Mouse (Mus musculus) heart, postnatal 0 days (tissue): ENCODE data around the gene Nfe2. TPM values are rescaled to one million over a fixed set of nuclear protein-coding genes. Genes with fewer than 3 reads are reported as not detected.

Experiments
- ATAC-seq: fragments of 200-750 bp; cut with Nextera tagmentation; 2 replicates; pipeline ENCODE4 v1.8.0; 2017; ENCODE audit warnings: low read depth, moderate number of reproducible peaks, moderate library complexity; ENCODE audit not compliant: insufficient read depth
- DNase-seq: peaks from one replicate; pipeline ENCODE4 v3.0.0-alpha.2; 2016; ENCODE audit warnings: low spot score
- H3K27ac ChIP-seq: fragments of 300-500 bp; sonication (generic); 2 replicates; pipeline ENCODE4 v1.5.1; 2014; ENCODE audit warnings: low read depth, mild to moderate bottlenecking
- H3K27me3 ChIP-seq: fragments of 300-500 bp; sonication (generic); 2 replicates; pipeline ENCODE4 v1.6.1; 2014; ENCODE audit warnings: low read length, mixed read lengths; ENCODE audit not compliant: control insufficient read depth, insufficient read depth
- H3K36me3 ChIP-seq: fragments of 300-500 bp; sonication (generic); replicated peaks from 2 replicates; pipeline ENCODE4 v1.6.1; 2014; ENCODE audit warnings: low read length, mixed read lengths; ENCODE audit not compliant: control insufficient read depth, insufficient read depth
- H3K4me1 ChIP-seq: fragments of 300-500 bp; sonication (generic); 2 replicates; pipeline ENCODE4 v1.6.1; 2014; ENCODE audit warnings: antibody characterized with exemption; ENCODE audit not compliant: control insufficient read depth, insufficient read depth
- H3K4me2 ChIP-seq: fragments of 300-500 bp; sonication (generic); 2 replicates; pipeline ENCODE4 v1.6.1; 2014; ENCODE audit warnings: low read depth, mild to moderate bottlenecking, low read length, moderate library complexity
- H3K4me3 ChIP-seq: fragments of 300-500 bp; sonication (generic); 2 replicates; pipeline ENCODE4 v1.5.1; 2014; ENCODE audit warnings: low read depth, low read length
- H3K9ac ChIP-seq: fragments of 300-500 bp; sonication (generic); replicated peaks from 2 replicates; pipeline ENCODE4 v1.6.1; 2014; ENCODE audit warnings: low read depth, low read length, mixed read lengths
- H3K9me3 ChIP-seq: fragments of 300-500 bp; sonication (generic); replicated peaks from 2 replicates; pipeline ENCODE4 v1.6.1; 2016; ENCODE audit warnings: low read length; ENCODE audit not compliant: control insufficient read depth
- CTCF ChIP-seq: IDR thresholded peaks from 2 replicates; pipeline ENCODE4 v1.5.1; 2016; ENCODE audit warnings: antibody characterized with exemption, control low read depth, low read depth
- EP300 ChIP-seq: IDR thresholded peaks from 2 replicates; pipeline ENCODE4 v1.6.1; 2016; ENCODE audit warnings: antibody characterized with exemption, low read depth
- WGBS: fragments of 180-500 bp; shearing (Covaris S2); extraction: QIAGEN DNeasy Blood & Tissue Kit; methylation state at CpG from one replicate; pipeline ENCODE4 v1.1.7; 2014; 5-methylcytosine and 5-hydroxymethylcytosine counted together
- polyA plus RNA-seq: library from polyadenylated mRNA; unstranded; fragments of >200 nt; fragmentation: Nextera tagmentation; extraction: Ambion mirVana; gene quantifications from 2 replicates; pipeline ENCODE4 v1.2.1, GENCODE M21; 2015
- total RNA-seq: library from RNA; depleted of rRNA; stranded (reverse); fragments of >200 nt; gene quantifications from 2 replicates; pipeline ENCODE4 v1.2.3, GENCODE M21; 2014; ENCODE audit warnings: low replicate concordance; rRNA removed

The Nfe2 gene
- total RNA-seq, result 1.9 and 2.5 TPM in 2 replicates
- polyA plus RNA-seq, result 0.93 and 1.2 TPM in 2 replicates

GRCm38 (mm10) chr15:103257790-103258728, at the start of gene Nfe2:
TSS of gene Nfe2 (minus strand) at chr15:103258403.
- no peaks in the 10 kb centered on the region for H3K9me3 ChIP-seq
- H3K4me3 ChIP-seq, result peak within 1 kb of the TSS; percentile 34
- peak within 1 kb of the TSS; percentile 55 for H3K27ac ChIP-seq
- no peaks in the 10 kb centered on the region for H3K36me3 ChIP-seq
- TF ChIP-seq CTCF, result peak; percentile 3; the same call in 1 of the 2 replicates
- peak; percentile 43 for TF ChIP-seq EP300
- WGBS, result 11% methylated on average over 15 of the region's 15 CpGs
- peak; percentile 88 for ATAC-seq
- peak; percentile 74 for DNase-seq
- H3K4me2 ChIP-seq, result peak within 1 kb of the TSS; percentile 60
- H3K9ac ChIP-seq, result peak within 1 kb of the TSS; percentile 22
- no peaks in the 10 kb centered on the region for H3K27me3 ChIP-seq
- H3K4me1 ChIP-seq, result peaks cover 21% of the 10 kb centered on the region

- H3K9me3 ChIP-seq, result no peaks in the 10 kb centered on the region
- H3K36me3 ChIP-seq, result no peaks in the 10 kb centered on the region
- H3K4me3 ChIP-seq, result no peak overlapping the region
- 0 out of 2 replicates have a peak, but pooled peaks cover 8% of the 10 kb centered on the region for H3K27me3 ChIP-seq
- no peak overlapping the region for H3K27ac ChIP-seq
- H3K4me1 ChIP-seq, result no peaks in the 10 kb centered on the region; the same call in 1 of the 2 replicates
- ATAC-seq, result peak; percentile 14; the same call in 1 of the 2 replicates
- TF ChIP-seq CTCF, result peak; percentile 94
- TF ChIP-seq EP300, result no peak
- DNase-seq, result peak; percentile 90
- H3K4me2 ChIP-seq, result 0 out of 2 replicates have a peak overlapping the region, but pooled peaks have one; percentile 30
- 2% methylated on average over 7 of the region's 7 CpGs for WGBS
- no peak overlapping the region for H3K9ac ChIP-seq
These were observed 48.9 kb upstream of the Nfe2 start for GRCm38 (mm10) chr15:103307125-103307524.

- TF ChIP-seq EP300 (no peak), CTCF (no peak)
- Histone ChIP-seq H3K27ac (peak overlapping the region; percentile 85), H3K4me3 (peak overlapping the region; percentile 61), H3K4me2 (peak overlapping the region; percentile 87), H3K9ac (peak overlapping the region; percentile 68), H3K36me3 (no peaks in the 10 kb centered on the region), H3K27me3 (0 out of 2 replicates have a peak, but pooled peaks cover 8% of the 10 kb centered on the region), H3K4me1 (no peaks in the 10 kb centered on the region; the same call in 1 of the 2 replicates), H3K9me3 (no peaks in the 10 kb centered on the region)
- ATAC-seq (no peak), DNase-seq (no peak)
- WGBS, result 40% methylated on average over 8 of the region's 8 CpGs
These were observed 47.8 kb upstream of the Nfe2 start for GRCm38 (mm10) chr15:103305792-103306645.

- no peaks in the 10 kb centered on the region for H3K36me3 ChIP-seq
- H3K9ac ChIP-seq, result peak overlapping the region; percentile 68
- DNase-seq, result peak; percentile 98
- 0 out of 2 replicates have a peak, but pooled peaks cover 8% of the 10 kb centered on the region for H3K27me3 ChIP-seq
- no peak for TF ChIP-seq CTCF
- TF ChIP-seq EP300, result peak; percentile 97
- peak overlapping the region; percentile 61 for H3K4me3 ChIP-seq
- H3K27ac ChIP-seq, result peak overlapping the region; percentile 85
- H3K4me2 ChIP-seq, result peak overlapping the region; percentile 87
- no peaks in the 10 kb centered on the region for H3K9me3 ChIP-seq
- peaks cover 8% of the 10 kb centered on the region for H3K4me1 ChIP-seq
- WGBS, result under 1% methylated on average over 71 of the region's 71 CpGs
- ATAC-seq, result peak; percentile 96
These were observed 47.0 kb upstream of the Nfe2 start for GRCm38 (mm10) chr15:103305070-103305678.

- no peak for TF ChIP-seq CTCF
- TF ChIP-seq EP300, result no peak
- Histone ChIP-seq H3K4me3 (peak overlapping the region; percentile 61), H3K4me1 (peaks cover 12% of the 10 kb centered on the region), H3K27ac (peak overlapping the region; percentile 74), H3K9ac (peak overlapping the region; percentile 54), H3K36me3 (no peaks in the 10 kb centered on the region), H3K4me2 (peak overlapping the region; percentile 87), H3K9me3 (no peaks in the 10 kb centered on the region), H3K27me3 (0 out of 2 replicates have a peak, but pooled peaks cover 7% of the 10 kb centered on the region)
- under 1% methylated on average over 9 of the region's 9 CpGs for WGBS
- DNase-seq, result no peak
- no peak for ATAC-seq
These were observed 46.4 kb upstream of the Nfe2 start for GRCm38 (mm10) chr15:103304616-103304969.
